Mouse (Mus musculus): ENCODE results near the gene Vstm2l.

DNA sequence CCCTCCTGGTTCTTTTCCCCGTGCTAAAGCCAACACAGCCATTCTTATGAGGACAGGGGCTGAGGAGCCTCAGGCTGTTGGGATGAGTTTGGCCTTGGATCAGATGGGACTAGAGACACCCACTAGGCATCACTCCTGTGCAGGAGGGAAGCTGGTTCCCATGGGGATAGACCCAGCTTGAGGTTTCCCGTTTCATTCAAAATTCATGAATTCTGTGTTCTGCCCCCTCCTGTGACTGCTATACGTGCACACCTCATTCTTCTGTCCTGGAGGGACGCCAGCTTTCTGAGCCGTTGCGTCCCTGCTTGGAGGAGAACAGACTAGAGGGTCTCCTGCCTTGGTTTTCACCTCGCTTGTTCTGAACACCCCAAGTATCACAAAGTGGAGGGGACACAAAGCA is 12.0 kb downstream of the Vstm2l start:
- TF ChIP-seq EP300 (IDR thresholded peaks at IDR 0.05; ENCODE audit: low read depth), result no peak
- no peak for TF ChIP-seq CTCF (IDR thresholded peaks at IDR 0.05; ENCODE audit: low read depth)

Measured in heart, postnatal 0 days (tissue).